Mouse (Mus musculus) MEL (cell line): ENCODE measurements at regions not wholly inside any gene's neighbourhood (a gene's known extent, or its start where the extent isn't known, plus 50 kb on each side); places are given as distances from the start of the nearest gene placed in this dataset.
A peak's percentile ranks its signal among the peaks of the same experiment; 100 is the strongest.

Experiments used
- DNase-seq: peaks from one replicate; pipeline ENCODE4 v3.0.0; 2011; ENCODE audit warnings: low read depth, low spot score
- H3K27ac ChIP-seq: 2 replicates; pipeline ENCODE4 v1.5.1; 2012; ENCODE audit warnings: low read depth, mild to moderate bottlenecking, control low read depth, low read length, moderate library complexity; ENCODE audit not compliant: control insufficient read depth
- H3K27me3 ChIP-seq, 2 experiments: fragments of 150-350 bp in 1 of 2; sonication (generic) in 1 of 2; 2 replicates each; pipeline ENCODE4 v1.6.1; 2012; ENCODE audit warnings: low read length in 2 of 2, mild to moderate bottlenecking in 2 of 2, improper control_type of control experiment in 1 of 2, moderate library complexity in 1 of 2; ENCODE audit not compliant: insufficient read depth in 2 of 2, control insufficient read depth in 1 of 2
- H3K36me3 ChIP-seq, 2 experiments: 2 replicates each; pipeline ENCODE4 v1.6.1; 2012 to 2014; ENCODE audit warnings: low read length in 2 of 2, improper control_type of control experiment in 1 of 2, inconsistent platforms in 1 of 2, mild to moderate bottlenecking in 1 of 2; ENCODE audit not compliant: insufficient read depth in 2 of 2, control insufficient read depth in 1 of 2
- H3K4me1 ChIP-seq, 2 experiments: fragments of 150-350 bp in 1 of 2; sonication (generic) in 1 of 2; 2 replicates each; pipeline ENCODE4 v1.6.1; 2012; ENCODE audit warnings: low read length in 2 of 2, improper control_type of control experiment in 1 of 2, mild to moderate bottlenecking in 1 of 2; ENCODE audit not compliant: insufficient read depth in 2 of 2, control insufficient read depth in 1 of 2
- H3K4me3 ChIP-seq, 2 experiments: fragments of 150-350 bp in 1 of 2; sonication (generic) in 1 of 2; 2 replicates each; pipeline ENCODE4 v1.5.1; 2012; ENCODE audit warnings: low read depth in 2 of 2, low read length in 2 of 2, mild to moderate bottlenecking in 2 of 2, moderate library complexity in 2 of 2, control low read depth in 1 of 2, improper control_type of control experiment in 1 of 2; ENCODE audit not compliant: control insufficient read depth in 1 of 2, insufficient read depth in 1 of 2
- H3K79me2 ChIP-seq: 2 replicates; pipeline ENCODE4 v1.6.1; 2012; ENCODE audit warnings: mild to moderate bottlenecking, low read length, moderate library complexity; ENCODE audit not compliant: control insufficient read depth, poor library complexity, insufficient read depth
- H3K9ac ChIP-seq: 2 replicates; pipeline ENCODE4 v1.6.1; 2012; ENCODE audit warnings: low read depth, mild to moderate bottlenecking, control low read depth, low read length, moderate library complexity; ENCODE audit not compliant: control insufficient read depth, poor library complexity, severe bottlenecking
- H3K9me3 ChIP-seq: fragments of 150-350 bp; sonication (generic); replicated peaks from 2 replicates; pipeline ENCODE4 v1.6.1; 2012; ENCODE audit warnings: mild to moderate bottlenecking, low read length, improper control_type of control experiment, moderate library complexity; ENCODE audit not compliant: insufficient read depth
- BHLHE40 ChIP-seq: IDR thresholded peaks from 2 replicates; pipeline ENCODE4 v1.6.1; 2012; ENCODE audit warnings: low read depth, mild to moderate bottlenecking, inconsistent platforms, low read length, improper control_type of control experiment, borderline replicate concordance
- CHD2 ChIP-seq: IDR thresholded peaks from 2 replicates; pipeline ENCODE4 v1.6.1; 2011; ENCODE audit warnings: low read length, improper control_type of control experiment
- CTCF ChIP-seq, 3 experiments: IDR thresholded peaks in 2 of 3; conservative IDR thresholded peaks in 1 of 3; 2 replicates each; pipeline ENCODE4 v1.5.1; 2011 to 2012; ENCODE audit warnings: low read length in 3 of 3, low read depth in 2 of 3, mild to moderate bottlenecking in 2 of 3, improper control_type of control experiment in 1 of 3, inconsistent platforms in 1 of 3, mixed read lengths in 1 of 3, moderate library complexity in 1 of 3; ENCODE audit not compliant: control insufficient read depth in 1 of 3, insufficient read depth in 1 of 3, poor library complexity in 1 of 3, severe bottlenecking in 1 of 3
- ELF1 ChIP-seq: IDR thresholded peaks from 2 replicates; pipeline ENCODE4 v1.6.1; 2014; ENCODE audit warnings: low read depth, mild to moderate bottlenecking, inconsistent platforms, low read length, improper control_type of control experiment, moderate library complexity
- EP300 ChIP-seq, 2 experiments: IDR thresholded peaks; 2 replicates each; pipeline ENCODE4 v1.6.1; 2011; ENCODE audit warnings: improper control_type of control experiment in 2 of 2, low read length in 2 of 2, low read depth in 1 of 2, mild to moderate bottlenecking in 1 of 2
- ETS1 ChIP-seq: IDR thresholded peaks from 2 replicates; pipeline ENCODE4 v1.6.1; 2012; ENCODE audit warnings: low read depth, mild to moderate bottlenecking, inconsistent platforms, low read length, improper control_type of control experiment, moderate library complexity
- GATA1 ChIP-seq: IDR thresholded peaks from 2 replicates; pipeline ENCODE4 v1.6.1; 2011; ENCODE audit warnings: low read depth, low read length, improper control_type of control experiment
- HCFC1 ChIP-seq: IDR thresholded peaks from 2 replicates; pipeline ENCODE4 v1.6.1; 2012; ENCODE audit warnings: low read depth, mild to moderate bottlenecking, inconsistent platforms, low read length, improper control_type of control experiment, moderate library complexity
- KAT2A ChIP-seq: conservative IDR thresholded peaks from 2 replicates; pipeline ENCODE4 v1.6.1; 2012; ENCODE audit warnings: low read depth, low read length, improper control_type of control experiment, inconsistent platforms
- MAFK ChIP-seq: IDR thresholded peaks from 2 replicates; pipeline ENCODE4 v1.6.1; 2011; ENCODE audit warnings: low read depth, mild to moderate bottlenecking, low read length, improper control_type of control experiment, borderline replicate concordance
- MAZ ChIP-seq: IDR thresholded peaks from 2 replicates; pipeline ENCODE4 v1.6.1; 2012; ENCODE audit warnings: low read depth, mild to moderate bottlenecking, inconsistent platforms, low read length, improper control_type of control experiment
- MEF2A ChIP-seq: IDR thresholded peaks from 2 replicates; pipeline ENCODE4 v1.6.1; 2014; ENCODE audit warnings: low read depth, mild to moderate bottlenecking, inconsistent platforms, low read length, improper control_type of control experiment; ENCODE audit not compliant: poor library complexity, insufficient replicate concordance, severe bottlenecking; ENCODE audit errors: extremely low read depth
- MYB ChIP-seq: IDR thresholded peaks from 2 replicates; pipeline ENCODE4 v1.6.1; 2011; ENCODE audit warnings: mild to moderate bottlenecking, low read depth, low read length, improper control_type of control experiment
- MYC ChIP-seq: IDR thresholded peaks from 2 replicates; pipeline ENCODE4 v1.6.1; 2011; ENCODE audit warnings: low read depth, mild to moderate bottlenecking, low read length, improper control_type of control experiment, moderate library complexity
- NELFE ChIP-seq: IDR thresholded peaks from 2 replicates; pipeline ENCODE4 v1.6.1; 2011; ENCODE audit warnings: low read depth, low read length, improper control_type of control experiment
- POLR2A ChIP-seq, 2 experiments: IDR thresholded peaks; 2 replicates each; pipeline ENCODE4 v1.6.1; 2011 to 2012; ENCODE audit warnings: low read length in 2 of 2, mild to moderate bottlenecking in 2 of 2, control low read depth in 1 of 2, improper control_type of control experiment in 1 of 2, low read depth in 1 of 2, moderate library complexity in 1 of 2; ENCODE audit not compliant: control insufficient read depth in 1 of 2, insufficient read depth in 1 of 2, poor library complexity in 1 of 2
- POLR2AphosphoS2 ChIP-seq: IDR thresholded peaks from 2 replicates; pipeline ENCODE4 v1.6.1; 2011; ENCODE audit warnings: low read length, improper control_type of control experiment
- POLR2AphosphoS5 ChIP-seq: IDR thresholded peaks from 2 replicates; pipeline ENCODE4 v1.6.1; 2012; ENCODE audit warnings: low read depth, borderline replicate concordance, mild to moderate bottlenecking, inconsistent platforms, low read length, moderate library complexity, mixed read lengths
- RAD21 ChIP-seq: IDR thresholded peaks from 2 replicates; pipeline ENCODE4 v1.6.1; 2011; ENCODE audit warnings: mild to moderate bottlenecking, low read depth, low read length, improper control_type of control experiment
- RCOR1 ChIP-seq: IDR thresholded peaks from 2 replicates; pipeline ENCODE4 v1.6.1; 2012; ENCODE audit warnings: low read depth, mild to moderate bottlenecking, inconsistent platforms, low read length, improper control_type of control experiment
- SIN3A ChIP-seq: IDR thresholded peaks from 2 replicates; pipeline ENCODE4 v1.6.1; 2012; ENCODE audit warnings: low read length, improper control_type of control experiment, inconsistent platforms
- TAL1 ChIP-seq: IDR thresholded peaks from 2 replicates; pipeline ENCODE4 v1.6.1; 2012; ENCODE audit warnings: mild to moderate bottlenecking, inconsistent platforms, low read length, moderate library complexity, mixed read lengths
- TBP ChIP-seq: IDR thresholded peaks from 2 replicates; pipeline ENCODE4 v1.8.0; 2011; ENCODE audit warnings: low read depth, low read length, improper control_type of control experiment
- TCF12 ChIP-seq: IDR thresholded peaks from 2 replicates; pipeline ENCODE4 v1.6.1; 2014; ENCODE audit warnings: low read depth, mild to moderate bottlenecking, inconsistent platforms, low read length, improper control_type of control experiment, moderate library complexity
- UBTF ChIP-seq: IDR thresholded peaks from 2 replicates; pipeline ENCODE4 v1.6.1; 2012; ENCODE audit warnings: low read depth, mild to moderate bottlenecking, inconsistent platforms, low read length, improper control_type of control experiment, moderate library complexity, borderline replicate concordance; ENCODE audit not compliant: insufficient read depth
- USF1 ChIP-seq: IDR thresholded peaks from 2 replicates; pipeline ENCODE4 v1.6.1; 2014; ENCODE audit warnings: low read depth, mild to moderate bottlenecking, inconsistent platforms, low read length, improper control_type of control experiment, moderate library complexity
- USF2 ChIP-seq, 2 experiments: IDR thresholded peaks; 2 replicates each; pipeline ENCODE4 v1.6.1; 2011 to 2012; ENCODE audit warnings: improper control_type of control experiment in 2 of 2, low read length in 2 of 2, borderline replicate concordance in 1 of 2, inconsistent platforms in 1 of 2, low read depth in 1 of 2, mild to moderate bottlenecking in 1 of 2; ENCODE audit not compliant: insufficient read depth in 1 of 2
- ZKSCAN1 ChIP-seq: IDR thresholded peaks from 2 replicates; pipeline ENCODE4 v1.6.1; 2012; ENCODE audit warnings: low read depth, mild to moderate bottlenecking, inconsistent platforms, low read length, improper control_type of control experiment, moderate library complexity
- ZMIZ1 ChIP-seq: IDR thresholded peaks from 2 replicates; pipeline ENCODE4 v1.6.1; 2012; ENCODE audit warnings: low read depth, mild to moderate bottlenecking, inconsistent platforms, low read length, improper control_type of control experiment, moderate library complexity
- ZNF384 ChIP-seq: IDR thresholded peaks from 2 replicates; pipeline ENCODE4 v1.6.1; 2012; ENCODE audit warnings: low read depth, mild to moderate bottlenecking, inconsistent platforms, low read length, improper control_type of control experiment

- peak overlapping the region; percentile 56 for H3K4me3 ChIP-seq
- TF ChIP-seq CTCF (IDR thresholded peaks at IDR 0.05 in 2 of 3, conservative IDR thresholded peaks at IDR 0.05 in 1 of 3; ENCODE audit: control insufficient read depth in 1 of 3, insufficient read depth in 1 of 3, low read depth in 2 of 3, low read length in 3 of 3, poor library complexity in 1 of 3, severe bottlenecking in 1 of 3) (no peak), HCFC1 (no peak), MAZ (no peak), ZKSCAN1 (no peak), POLR2AphosphoS2 (no peak), BHLHE40 (no peak), ELF1 (no peak), GATA1 (peak; percentile 64), POLR2AphosphoS5 (no peak), RAD21 (no peak), POLR2A (IDR thresholded peaks at IDR 0.05; ENCODE audit: control insufficient read depth in 1 of 2, insufficient read depth in 1 of 2, low read depth in 1 of 2, low read length in 2 of 2, poor library complexity in 1 of 2) (0 out of 4 replicates have a peak, but pooled peaks of 1 of the 2 experiments have one; percentile 17), MEF2A (no peak), ZNF384 (no peak), EP300 (IDR thresholded peaks at IDR 0.05; ENCODE audit: low read depth in 1 of 2, low read length in 2 of 2) (no peak; a peak in 1 of 4 replicates), CHD2 (no peak), ETS1 (no peak), TAL1 (no peak)
- TF ChIP-seq, all 39 proteins: peak for 2
- DNase-seq = peak; percentile 68
- no peaks in the 10 kb centered on the region for H3K79me2 ChIP-seq
- peak overlapping the region; percentile 96 for H3K27ac ChIP-seq
- peaks cover 0 to 1% of the 10 kb centered on the region in 2 experiments; a peak in 1 of 4 replicates for H3K27me3 ChIP-seq
- no peaks in the 10 kb centered on the region for H3K9me3 ChIP-seq
- H3K4me1 ChIP-seq = peaks cover 16 to 30% of the 10 kb centered on the region in 2 experiments
- H3K9ac ChIP-seq = peak overlapping the region; percentile 38
- peaks cover 0 to 27% of the 10 kb centered on the region in 2 experiments; a peak in 2 of 4 replicates for H3K36me3 ChIP-seq
These were observed 72.5 kb upstream of the Dph5 start for GRCm38 (mm10) chr3:115815168-115815567.

DNA sequence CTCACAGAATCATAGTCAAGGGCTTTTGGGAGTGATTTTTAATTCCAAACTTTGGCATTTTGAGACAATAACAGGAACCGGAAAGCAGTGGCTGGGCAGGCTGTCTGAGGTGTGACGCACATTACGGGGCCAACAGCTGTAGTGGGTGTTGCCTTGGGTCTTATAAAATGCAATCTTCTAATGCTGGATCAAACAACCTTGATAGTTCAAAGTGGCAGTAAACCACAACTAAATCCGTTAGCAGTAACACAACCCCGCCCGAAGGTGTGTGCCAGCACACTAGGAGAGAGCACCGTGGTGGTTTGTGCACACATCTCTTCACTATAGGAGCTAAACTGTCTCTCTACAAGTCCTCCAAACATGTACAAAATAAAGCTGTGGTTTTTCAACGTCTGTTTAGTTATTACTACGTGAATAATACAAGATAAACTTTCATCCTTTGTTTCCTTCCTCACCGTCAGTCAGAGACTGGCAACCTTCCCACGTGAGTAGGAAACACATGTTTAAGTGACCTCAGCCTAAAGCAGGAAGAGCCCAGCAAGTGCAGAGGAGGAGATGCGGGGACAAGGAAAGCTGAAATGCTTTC lies 72.0 kb upstream of the Dph5 start:
- peak; percentile 87 for DNase-seq
- Histone ChIP-seq H3K27me3 (0 out of 4 replicates have a peak, but pooled peaks cover 0 to 1% of the 10 kb centered on the region in 2 experiments), H3K79me2 (no peaks in the 10 kb centered on the region), H3K27ac (peak overlapping the region; percentile 96), H3K9ac (peak overlapping the region; percentile 60), H3K9me3 (no peaks in the 10 kb centered on the region), H3K4me3 (peak overlapping the region; percentile 56), H3K4me1 (peaks cover 16 to 35% of the 10 kb centered on the region in 2 experiments), H3K36me3 (peaks cover 0 to 31% of the 10 kb centered on the region in 2 experiments; a peak in 2 of 4 replicates)
- TF ChIP-seq ELF1 (peak; percentile 77), SIN3A (peak; percentile 62), USF1 (peak; percentile 77; the same call in 1 of the 2 replicates), UBTF (no peak), MYC (peak; percentile 89), USF2 (IDR thresholded peaks at IDR 0.05; ENCODE audit: borderline replicate concordance in 1 of 2, insufficient read depth in 1 of 2, low read depth in 1 of 2, low read length in 2 of 2) (no peak), ZMIZ1 (peak; percentile 22; the same call in 1 of the 2 replicates), RCOR1 (no peak), TAL1 (no peak), NELFE (0 out of 2 replicates have a peak, but pooled peaks have one; percentile 16), TCF12 (no peak), CTCF (IDR thresholded peaks at IDR 0.05 in 2 of 3, conservative IDR thresholded peaks at IDR 0.05 in 1 of 3; ENCODE audit: control insufficient read depth in 1 of 3, insufficient read depth in 1 of 3, low read depth in 2 of 3, low read length in 3 of 3, poor library complexity in 1 of 3, severe bottlenecking in 1 of 3) (no peak), MAFK (no peak; the same call in 1 of the 2 replicates), MAZ (no peak), MYB (peak; percentile 70), KAT2A (no peak), TBP (peak; percentile 54; the same call in 1 of the 2 replicates)
